Mouse (Mus musculus) kidney, postnatal 0 days (tissue): Measurements from ENCODE around the gene Insl5. TPM values are rescaled to one million over a fixed set of nuclear protein-coding genes. Genes with fewer than 3 reads are reported as not detected.

Source experiments
- ATAC-seq: fragments of 200-750 bp; cut with Nextera tagmentation; replicated peaks from 2 replicates; pipeline ENCODE4 v1.8.0; 2017; ENCODE audit warnings: low read depth, moderate number of reproducible peaks, moderate TSS enrichment, moderate library complexity; ENCODE audit not compliant: low FRiP score
- DNase-seq: peaks from one replicate; pipeline ENCODE4 v3.0.0-alpha.2; 2016; ENCODE audit warnings: low spot score
- H3K27ac ChIP-seq: fragments of 300-500 bp; sonication (generic); 2 replicates; pipeline ENCODE4 v1.5.1; 2014; ENCODE audit warnings: mild to moderate bottlenecking
- H3K27me3 ChIP-seq: fragments of 300-500 bp; sonication (generic); 2 replicates; pipeline ENCODE4 v1.6.1; 2014; ENCODE audit warnings: low read length, mixed read lengths; ENCODE audit not compliant: insufficient read depth
- H3K36me3 ChIP-seq: fragments of 300-500 bp; sonication (generic); 2 replicates; pipeline ENCODE4 v1.6.1; 2014; ENCODE audit warnings: low read length, mixed read lengths; ENCODE audit not compliant: insufficient read depth
- H3K4me1 ChIP-seq: fragments of 300-500 bp; sonication (generic); replicated peaks from 2 replicates; pipeline ENCODE4 v1.6.1; 2014; ENCODE audit warnings: antibody characterized with exemption, low read length, mixed read lengths; ENCODE audit not compliant: insufficient read depth
- H3K4me2 ChIP-seq: fragments of 300-500 bp; sonication (generic); 2 replicates; pipeline ENCODE4 v1.6.1; 2014; ENCODE audit warnings: mild to moderate bottlenecking, low read length, moderate library complexity, mixed read lengths
- H3K4me3 ChIP-seq: fragments of 300-500 bp; sonication (generic); replicated peaks from 2 replicates; pipeline ENCODE4 v1.5.1; 2014; ENCODE audit warnings: low read depth, low read length
- H3K9ac ChIP-seq: fragments of 300-500 bp; sonication (generic); 2 replicates; pipeline ENCODE4 v1.6.1; 2014; ENCODE audit warnings: low read depth, low read length
- H3K9me3 ChIP-seq: fragments of 300-500 bp; sonication (generic); replicated peaks from 2 replicates; pipeline ENCODE4 v1.6.1; 2016; ENCODE audit warnings: low read length, inconsistent platforms, mixed read lengths
- CTCF ChIP-seq: IDR thresholded peaks from 2 replicates; pipeline ENCODE4 v1.5.1; 2016; ENCODE audit warnings: antibody characterized with exemption, low read depth, mild to moderate bottlenecking, moderate library complexity
- WGBS: fragments of 180-500 bp; shearing (Covaris S2); extraction: QIAGEN DNeasy Blood & Tissue Kit; methylation state at CpG from one replicate; pipeline ENCODE4 v1.1.7; 2014; 5-methylcytosine and 5-hydroxymethylcytosine counted together
- polyA plus RNA-seq: library from polyadenylated mRNA; unstranded; fragments of >200 nt; fragmentation: Nextera tagmentation; extraction: Ambion mirVana; gene quantifications from 2 replicates; pipeline ENCODE4 v1.2.1, GENCODE M21; 2015

Insl5 gene
- polyA plus RNA-seq, 1 experiment from 2014 or later: not detected

DNA sequence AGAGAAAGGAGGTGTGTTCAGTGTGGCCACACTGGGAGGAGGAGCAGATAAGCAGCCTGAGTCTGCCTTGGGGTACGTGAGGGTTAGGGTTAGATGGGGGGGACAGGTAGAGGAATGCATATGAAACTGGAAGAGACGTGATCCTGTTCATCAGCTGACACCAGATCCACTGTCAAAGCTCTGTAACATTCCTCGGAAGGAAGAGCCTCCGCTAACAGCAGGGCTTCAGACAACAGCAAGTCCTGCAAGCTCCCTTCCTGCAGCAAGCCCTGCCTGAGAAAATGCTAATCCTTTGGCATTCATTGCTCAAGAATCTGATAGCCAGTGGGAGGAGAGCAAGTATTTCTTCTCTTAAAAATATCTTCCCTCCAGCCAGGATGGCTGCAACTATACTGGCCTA, 13.2 kb downstream of the Insl5 start:
- Histone ChIP-seq H3K9ac (0 out of 2 replicates have a peak overlapping the region, but pooled peaks have one; percentile 4), H3K27ac (no peak overlapping the region), H3K36me3 (no peaks in the 10 kb centered on the region), H3K4me3 (no peak overlapping the region), H3K4me1 (no peaks in the 10 kb centered on the region), H3K9me3 (no peaks in the 10 kb centered on the region), H3K27me3 (no peaks in the 10 kb centered on the region), H3K4me2 (peak overlapping the region; percentile 25)
- 0 out of 2 replicates have a peak, but pooled peaks have one; percentile 13 for ATAC-seq
- WGBS: 10% methylated on average over 4 of the region's 4 CpGs
- peak; percentile 55 for DNase-seq
- no peak for TF ChIP-seq CTCF

DNA sequence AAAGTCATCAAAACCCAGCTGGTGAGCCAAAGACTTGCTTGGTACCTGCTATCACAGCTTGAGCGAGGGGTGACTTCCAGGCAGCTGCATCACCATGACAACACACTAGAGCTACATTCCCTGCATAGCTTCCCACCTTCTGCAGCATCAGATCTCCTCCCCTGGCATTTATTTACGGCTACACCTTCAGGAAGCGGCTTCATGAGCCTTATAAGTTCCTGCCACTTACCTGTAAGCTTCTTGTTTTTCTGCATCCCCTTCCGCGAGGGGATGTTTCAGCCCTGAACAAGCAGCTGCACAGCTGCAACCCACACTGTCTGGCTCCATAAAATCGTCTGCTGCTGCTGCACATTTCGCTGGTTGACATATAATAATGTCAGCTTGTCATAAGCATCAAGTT, 14.8 kb downstream of the Insl5 start:
- H3K9ac ChIP-seq: no peak overlapping the region
- H3K4me3 ChIP-seq: no peak overlapping the region
- WGBS: 31% methylated on average over 7 of the region's 7 CpGs
- no peaks in the 10 kb centered on the region for H3K36me3 ChIP-seq
- TF ChIP-seq CTCF: no peak
- no peaks in the 10 kb centered on the region for H3K27me3 ChIP-seq
- H3K9me3 ChIP-seq: no peaks in the 10 kb centered on the region
- ATAC-seq: no peak
- no peak overlapping the region for H3K4me2 ChIP-seq
- peak; percentile 25 for DNase-seq
- H3K4me1 ChIP-seq: no peaks in the 10 kb centered on the region
- H3K27ac ChIP-seq: no peak overlapping the region

DNA sequence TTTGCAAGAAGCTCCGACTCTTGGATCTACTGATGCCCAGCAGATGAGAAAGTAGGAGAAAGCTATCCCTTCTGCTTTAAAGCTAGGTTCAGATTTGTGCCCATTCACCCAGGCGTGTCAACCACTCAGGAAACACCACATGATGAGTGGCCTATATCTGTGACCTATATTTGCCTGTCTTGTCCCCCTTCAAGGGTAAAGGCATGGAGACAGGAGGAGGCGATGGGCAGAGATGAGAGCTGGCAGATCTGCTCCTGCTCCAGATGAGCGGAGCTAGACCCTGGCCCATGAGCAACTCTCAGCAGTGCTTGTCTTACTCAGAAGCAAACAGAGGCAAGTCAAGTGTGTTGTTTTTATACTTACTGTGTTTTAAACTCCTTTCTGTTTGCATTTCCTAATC, 15.9 kb downstream of the Insl5 start:
- H3K9ac ChIP-seq: no peak overlapping the region
- no peaks in the 10 kb centered on the region for H3K36me3 ChIP-seq
- 89% methylated on average over 4 of the region's 4 CpGs for WGBS
- no peaks in the 10 kb centered on the region for H3K9me3 ChIP-seq
- no peak overlapping the region for H3K27ac ChIP-seq
- H3K4me2 ChIP-seq: no peak overlapping the region
- ATAC-seq (no peak), DNase-seq (no peak)
- TF ChIP-seq CTCF: no peak
- no peaks in the 10 kb centered on the region for H3K4me1 ChIP-seq
- H3K27me3 ChIP-seq: no peaks in the 10 kb centered on the region
- no peak overlapping the region for H3K4me3 ChIP-seq

DNA sequence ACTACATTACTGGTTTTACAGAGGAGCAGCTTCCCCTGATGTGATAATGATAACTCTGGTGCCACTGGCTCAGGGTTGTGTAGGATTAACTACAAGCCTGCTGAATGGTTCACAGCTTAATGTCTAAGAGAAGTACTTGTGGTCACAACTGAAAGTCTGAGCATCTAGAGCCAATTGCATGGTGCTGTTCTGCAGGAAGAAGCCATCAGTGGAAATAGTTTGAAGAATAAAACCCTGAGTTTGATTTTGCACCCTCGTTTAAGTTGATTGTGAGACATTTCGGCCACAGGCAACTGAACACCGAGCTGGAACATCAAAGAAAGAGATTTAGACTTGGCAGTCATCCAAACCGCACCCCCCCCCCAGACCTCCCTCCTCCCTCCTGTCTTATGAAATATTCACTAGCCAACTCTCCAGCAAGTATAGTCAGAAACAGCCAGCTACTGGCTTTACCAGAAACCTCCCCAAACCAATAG, 19.7 kb downstream of the Insl5 start:
- Histone ChIP-seq H3K27me3 (no peaks in the 10 kb centered on the region), H3K36me3 (no peaks in the 10 kb centered on the region), H3K4me3 (no peak overlapping the region), H3K27ac (no peak overlapping the region), H3K4me1 (no peaks in the 10 kb centered on the region), H3K9me3 (no peaks in the 10 kb centered on the region), H3K9ac (no peak overlapping the region), H3K4me2 (no peak overlapping the region)
- ATAC-seq (no peak), DNase-seq (peak; percentile 29)
- 8% methylated on average over 3 of the region's 4 CpGs for WGBS
- TF ChIP-seq CTCF: no peak

DNA sequence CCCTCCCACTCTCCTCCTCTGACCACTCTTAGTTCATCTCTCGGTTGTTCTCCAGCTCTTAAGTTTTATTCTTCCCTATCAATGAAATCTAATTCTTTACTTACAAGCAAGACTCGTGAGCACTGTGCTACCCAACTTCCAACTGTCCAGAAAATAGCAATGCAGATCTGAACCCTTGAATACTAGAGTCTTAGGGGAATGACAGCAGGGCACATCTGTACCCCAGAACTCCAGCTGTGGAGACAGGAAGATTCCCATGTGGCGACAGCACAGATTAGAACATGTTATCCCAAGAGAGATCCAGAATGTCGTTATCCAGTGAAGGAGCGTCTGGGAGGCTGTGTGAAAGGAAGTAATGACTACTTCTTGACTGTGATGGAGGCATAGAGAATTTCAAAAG, 20.4 kb downstream of the Insl5 start:
- no peaks in the 10 kb centered on the region for H3K27me3 ChIP-seq
- H3K27ac ChIP-seq: no peak overlapping the region
- no peaks in the 10 kb centered on the region for H3K9me3 ChIP-seq
- no peak overlapping the region for H3K9ac ChIP-seq
- no peak overlapping the region for H3K4me2 ChIP-seq
- TF ChIP-seq CTCF: no peak
- 78% methylated on average over 5 of the region's 5 CpGs for WGBS
- no peak overlapping the region for H3K4me3 ChIP-seq
- DNase-seq (no peak), ATAC-seq (no peak)
- no peaks in the 10 kb centered on the region for H3K36me3 ChIP-seq
- H3K4me1 ChIP-seq: no peaks in the 10 kb centered on the region

DNA sequence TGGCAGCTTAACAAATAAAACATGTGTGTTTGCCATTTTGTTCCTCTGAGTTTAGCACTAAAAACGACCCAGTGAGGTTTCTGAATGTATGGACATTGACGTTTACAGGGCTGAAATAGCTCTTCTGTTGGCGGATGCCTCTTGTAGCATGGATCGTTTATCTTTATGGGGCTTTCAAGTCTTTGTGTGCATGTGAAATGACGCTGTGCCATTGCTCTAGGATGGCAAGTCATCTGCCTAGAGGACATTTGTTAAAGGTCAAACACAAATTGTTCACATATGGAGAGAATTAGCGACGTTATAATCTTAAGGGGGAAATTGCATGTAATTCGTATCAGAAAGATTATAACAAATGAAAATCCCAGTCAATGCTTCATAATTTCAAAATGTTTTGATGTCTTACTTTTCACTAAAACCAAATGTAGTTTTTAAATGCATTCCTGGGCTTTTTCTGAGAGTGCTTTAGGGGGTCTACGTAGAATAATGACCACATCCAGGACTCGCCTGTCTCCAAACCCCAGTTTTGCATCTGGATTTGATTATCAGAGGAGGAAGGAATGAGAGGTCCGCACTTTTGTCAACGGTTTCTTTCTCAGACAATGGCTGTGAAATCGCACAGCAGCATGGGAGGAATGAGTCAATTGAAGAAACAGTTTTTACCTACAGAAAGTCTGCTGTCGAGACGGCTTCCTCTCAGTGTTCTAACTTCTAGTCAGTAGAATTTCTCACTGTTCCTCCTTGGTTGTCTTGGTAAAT, 21.3 kb downstream of the Insl5 start:
- Histone ChIP-seq H3K9me3 (no peaks in the 10 kb centered on the region), H3K9ac (no peak overlapping the region), H3K27me3 (no peaks in the 10 kb centered on the region), H3K4me1 (no peaks in the 10 kb centered on the region), H3K27ac (no peak overlapping the region), H3K4me2 (no peak overlapping the region), H3K36me3 (no peaks in the 10 kb centered on the region), H3K4me3 (no peak overlapping the region)
- no peak for TF ChIP-seq CTCF
- 54% methylated on average over 15 of the region's 15 CpGs for WGBS
- no peak for ATAC-seq
- no peak for DNase-seq

DNA sequence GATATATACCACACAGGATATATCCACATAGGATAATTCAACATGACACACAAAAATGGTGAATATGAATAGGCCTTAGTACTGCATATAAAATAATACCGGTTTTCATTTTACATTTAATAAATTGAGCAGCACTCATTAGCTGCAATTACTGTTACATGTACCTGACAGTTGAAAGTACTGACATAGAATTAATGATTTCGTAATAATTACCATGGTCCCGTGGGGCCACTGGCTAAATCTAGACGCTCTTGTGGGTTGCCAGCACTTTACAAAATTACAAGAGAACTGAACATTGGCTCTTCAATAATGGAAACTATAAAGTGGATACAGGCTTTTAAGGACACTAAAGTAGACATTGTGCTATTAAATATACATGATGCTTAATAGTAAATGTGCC, 22.0 kb downstream of the Insl5 start:
- Histone ChIP-seq H3K9me3 (no peaks in the 10 kb centered on the region), H3K4me1 (no peaks in the 10 kb centered on the region), H3K9ac (no peak overlapping the region), H3K4me2 (no peak overlapping the region), H3K27ac (no peak overlapping the region), H3K36me3 (no peaks in the 10 kb centered on the region), H3K27me3 (no peaks in the 10 kb centered on the region), H3K4me3 (no peak overlapping the region)
- 90% methylated on average over 4 of the region's 4 CpGs for WGBS
- no peak for DNase-seq
- no peak for TF ChIP-seq CTCF
- no peak for ATAC-seq
